Mouse (Mus musculus) gonadal fat pad, adult 2 months (tissue): Measurements from ENCODE around the gene Vps13a. TPM values are rescaled to one million over a fixed set of nuclear protein-coding genes. Genes with fewer than 3 reads are reported as not detected.
A peak's percentile ranks its signal among the peaks of the same experiment; 100 is the strongest.
"Not testable (repeated sequence)": the region's sequence is repeated elsewhere in the genome, so short reads cannot be mapped to it uniquely, and the experiment has no call there.

Experiments used
- DNase-seq: peaks from one replicate; pipeline ENCODE4 v3.0.0-alpha.2; 2012; ENCODE audit warnings: low read depth
- polyA plus RNA-seq: library from polyadenylated mRNA; depleted of rRNA; stranded (reverse); fragments of >200 nt; gene quantifications from 2 replicates; pipeline ENCODE4 v1.2.3, GENCODE M21; 2012; rRNA removed

Vps13a gene
- polyA plus RNA-seq = 4.8 and 5.0 TPM in 2 replicates

DNA sequence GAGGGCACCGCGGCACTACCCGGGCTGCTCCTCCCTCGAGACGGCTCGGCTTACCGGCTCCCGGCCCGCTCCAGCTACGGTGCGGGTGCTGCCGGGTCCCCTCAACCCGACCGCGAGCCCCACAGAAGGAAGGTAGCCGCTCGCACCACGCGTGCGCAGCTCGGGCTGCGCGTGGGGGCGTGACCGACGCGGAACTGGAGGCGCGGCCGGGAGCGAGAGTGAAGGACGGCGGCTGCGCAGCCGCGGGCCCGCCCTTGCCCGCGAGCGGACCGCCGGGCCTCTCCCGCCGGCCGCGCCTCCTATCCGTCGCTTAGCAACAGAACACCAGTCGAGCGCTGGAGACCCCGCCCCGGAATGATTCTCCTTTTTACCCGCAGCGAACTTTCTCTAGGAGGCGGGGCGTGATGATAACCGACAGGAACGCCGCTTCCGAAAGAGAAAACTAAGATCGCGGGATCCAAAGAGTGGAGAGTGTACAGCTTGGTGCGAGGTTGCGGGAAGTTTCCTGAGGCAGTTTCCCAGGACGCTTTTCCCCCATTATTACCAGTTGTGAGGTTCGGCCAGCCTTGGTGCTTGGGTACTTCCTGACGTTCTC is at the start of gene Vps13a:
TSS of gene Vps13a (minus strand) at position 144 of the 595 bp plus-strand sequence.
- no peak for DNase-seq

DNA sequence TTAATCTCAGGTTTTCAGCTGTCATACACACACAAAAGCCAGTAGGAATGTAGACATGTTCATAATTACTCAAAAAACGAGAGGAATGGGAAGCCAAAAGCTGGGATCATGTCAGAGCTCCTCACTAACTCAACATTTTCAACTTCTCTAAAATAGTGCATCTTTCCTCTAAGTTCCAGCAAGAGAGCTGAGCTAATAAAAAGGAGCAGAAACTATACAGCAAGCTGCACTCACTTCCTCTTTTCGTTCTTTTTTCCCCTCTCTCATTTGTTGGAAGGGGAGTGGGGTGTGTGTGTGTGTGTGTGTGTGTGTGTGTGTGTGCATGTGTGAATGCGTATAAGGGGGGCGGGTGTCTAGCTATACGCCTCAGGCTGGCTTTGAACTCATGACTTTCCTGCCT is 46.9 kb upstream of the Vps13a start:
- DNase-seq = no peak

DNA sequence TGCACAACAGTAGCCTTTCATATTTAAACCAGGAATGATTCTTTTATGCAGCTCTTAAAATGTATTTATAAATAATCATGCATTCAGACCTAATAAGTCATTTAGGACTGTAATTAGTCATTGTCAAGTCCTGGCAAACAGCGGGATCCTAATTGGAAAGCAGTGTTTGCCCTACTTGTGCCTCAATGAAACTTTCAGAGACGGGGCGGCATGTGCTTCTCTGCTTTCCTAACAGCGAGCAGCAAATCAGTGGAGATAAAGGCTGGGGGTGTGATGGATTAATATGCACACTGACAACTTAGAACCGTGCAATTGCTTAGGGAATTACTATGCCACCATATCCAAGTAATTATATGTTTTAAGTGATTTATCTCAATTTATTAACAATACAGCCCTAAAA is 44.5 kb upstream of the Vps13a start:
- DNase-seq = no peak

DNA sequence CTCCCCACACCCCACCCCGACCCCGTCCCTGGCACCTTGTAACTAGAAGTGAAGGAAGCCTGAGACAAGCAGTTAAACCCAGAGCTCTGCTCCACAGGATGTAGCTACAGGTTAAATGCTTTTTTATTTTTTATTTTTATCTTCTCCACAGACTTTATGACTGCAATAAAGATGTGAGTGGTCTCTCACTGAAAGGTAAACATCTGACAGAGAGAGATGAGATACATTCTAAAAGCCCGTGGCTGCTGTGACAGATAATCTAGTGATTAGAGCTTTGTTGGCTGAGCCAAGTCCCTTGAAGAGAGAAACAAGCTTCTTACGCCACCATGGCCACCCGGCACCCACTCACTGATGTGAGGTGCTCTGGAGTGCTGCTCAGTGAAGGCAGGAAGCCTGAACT is 34.1 kb upstream of the Vps13a start:
- no peak for DNase-seq

DNA sequence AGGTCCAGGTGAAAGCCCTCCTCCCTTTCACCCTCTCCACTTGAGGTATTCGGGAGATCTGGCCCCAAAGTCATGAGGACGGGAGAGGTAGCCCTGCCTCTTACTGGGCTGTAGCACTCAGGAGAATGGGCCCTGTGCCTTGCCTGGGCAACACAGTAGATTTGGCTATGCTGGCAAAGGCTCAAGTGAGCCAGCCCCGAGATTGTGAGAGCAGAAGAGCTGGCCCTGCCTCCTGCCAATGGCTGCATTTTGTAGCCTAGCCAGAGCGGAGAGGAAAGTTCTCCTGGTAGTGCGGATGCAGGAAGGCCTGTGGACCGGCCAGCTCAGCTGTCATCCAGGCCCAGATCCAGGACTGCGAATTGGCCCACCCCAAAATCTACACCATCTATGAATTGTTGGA is 32.6 kb upstream of the Vps13a start:
- no peak for DNase-seq

DNA sequence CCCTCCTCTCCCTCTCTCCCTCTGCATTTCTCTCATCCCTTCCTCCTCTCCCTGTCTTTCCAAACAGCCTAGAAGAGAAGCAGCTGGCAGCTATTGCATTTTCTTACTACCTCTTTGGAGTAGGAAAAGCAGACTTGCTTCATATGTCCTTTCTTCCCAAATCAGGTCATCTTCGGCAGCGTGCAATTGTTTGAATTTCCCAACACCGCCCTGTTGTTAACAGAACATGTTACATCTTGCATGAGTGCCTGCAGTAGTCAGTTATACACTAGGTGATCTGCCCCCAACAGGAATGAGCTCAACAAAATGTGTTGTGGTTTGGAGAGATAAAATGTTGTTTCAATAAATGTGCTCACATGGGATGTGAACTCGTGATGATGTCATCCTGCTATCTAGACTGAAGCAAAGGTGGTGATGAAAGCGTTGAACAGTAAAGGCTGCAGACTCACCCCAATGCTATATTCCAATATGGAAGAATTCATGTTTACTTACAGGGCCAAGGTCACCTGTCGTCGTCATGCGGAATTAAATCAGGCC is 31.4 kb upstream of the Vps13a start:
- peak; percentile 75 for DNase-seq

DNA sequence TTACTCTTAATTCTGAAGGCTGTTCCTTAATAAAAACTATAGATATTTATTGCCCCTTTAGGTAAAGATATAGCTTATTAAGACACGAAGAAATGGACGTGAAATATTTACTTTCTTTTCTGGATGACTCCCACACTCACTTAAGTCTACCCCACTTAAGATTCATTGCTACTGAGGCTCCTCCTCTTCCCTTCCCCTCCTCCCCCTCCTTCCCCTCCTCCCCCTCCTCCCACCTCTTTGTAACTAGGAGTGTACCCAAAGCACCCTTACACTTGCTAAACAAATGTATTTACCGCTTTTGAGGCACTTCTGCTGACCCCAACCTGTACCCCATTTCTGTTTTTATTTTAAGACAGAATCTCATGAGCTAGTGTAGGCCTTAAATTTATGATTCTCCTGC is 24.4 kb upstream of the Vps13a start:
- DNase-seq = no peak

DNA sequence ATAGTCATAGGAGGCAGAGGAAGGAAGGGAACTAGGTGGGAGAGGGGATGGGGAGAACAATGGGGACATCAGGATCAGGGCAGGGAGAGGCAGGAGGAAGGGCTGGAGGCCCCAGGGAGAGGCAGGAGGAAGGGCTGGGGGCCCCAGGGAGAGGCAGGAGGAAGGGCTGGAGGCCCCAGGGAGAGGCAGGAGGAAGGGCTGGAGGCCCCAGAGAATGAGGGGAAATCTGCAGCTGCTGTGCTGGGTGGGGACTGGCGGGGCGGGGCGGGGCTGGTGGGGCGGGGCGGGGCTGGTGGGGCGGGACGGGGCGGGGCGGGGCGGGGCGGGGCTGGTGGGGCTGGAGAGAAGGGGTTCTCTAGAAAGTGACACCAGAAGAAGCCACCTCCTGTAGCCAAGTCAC is 23.8 kb upstream of the Vps13a start:
- no peak for DNase-seq

DNA sequence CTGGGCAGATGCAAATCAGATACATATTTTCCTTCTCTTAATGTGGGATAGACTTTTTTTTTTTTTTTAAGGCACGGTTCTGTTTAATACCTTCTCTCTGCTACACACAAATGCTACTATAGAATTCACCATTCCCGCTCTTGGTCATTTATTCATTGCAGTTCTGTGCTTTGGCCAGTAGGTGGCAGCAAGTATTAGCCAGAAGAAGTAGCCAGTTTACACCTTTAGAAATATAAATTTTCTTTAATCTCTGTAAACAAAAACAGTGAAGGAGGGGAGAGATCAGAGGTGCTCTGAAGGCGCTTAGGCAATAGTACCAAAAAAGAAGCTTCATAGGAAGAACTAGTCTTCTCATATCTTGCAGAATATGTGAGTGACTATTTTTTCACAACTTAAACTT is 22.0 kb upstream of the Vps13a start:
- no peak for DNase-seq

DNA sequence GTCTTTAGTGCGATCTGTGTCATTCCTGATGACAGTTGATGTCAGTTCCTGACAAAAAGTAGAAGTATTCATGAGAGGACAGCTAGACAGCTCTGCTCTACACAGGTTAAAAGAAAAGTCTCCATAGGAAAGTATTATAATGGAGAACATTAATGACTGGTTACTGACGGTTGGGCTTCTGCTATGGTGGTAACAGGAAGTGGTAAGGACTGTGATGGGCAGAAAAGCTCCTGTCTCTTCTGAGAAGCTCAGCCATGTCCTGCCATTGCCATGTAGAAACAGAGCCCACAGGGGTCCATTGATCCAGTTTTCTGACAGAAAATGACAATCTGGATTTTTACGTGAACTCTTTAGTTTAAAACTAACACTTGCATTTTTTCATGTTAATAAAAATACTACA is 21.4 kb upstream of the Vps13a start:
- no peak for DNase-seq

DNA sequence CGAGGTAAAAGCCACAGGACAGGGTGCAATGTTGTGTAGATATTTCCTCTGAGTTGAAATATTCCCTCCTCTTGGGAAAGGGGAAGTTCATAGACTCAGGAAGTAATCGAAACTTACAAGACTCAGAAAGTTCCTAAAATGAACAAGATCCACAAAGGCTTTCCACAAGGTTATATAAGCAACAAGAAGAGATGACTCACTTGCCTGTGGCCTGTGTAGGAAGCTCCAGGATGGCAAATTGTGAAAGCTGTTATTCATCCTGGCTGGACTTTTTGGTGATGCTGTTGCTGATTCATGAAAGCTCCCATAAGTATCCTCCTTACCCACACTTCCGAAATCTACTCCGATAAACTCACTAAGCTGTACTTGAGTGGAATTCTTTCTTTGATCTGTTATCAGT is 17.2 kb upstream of the Vps13a start:
- no peak for DNase-seq

DNA sequence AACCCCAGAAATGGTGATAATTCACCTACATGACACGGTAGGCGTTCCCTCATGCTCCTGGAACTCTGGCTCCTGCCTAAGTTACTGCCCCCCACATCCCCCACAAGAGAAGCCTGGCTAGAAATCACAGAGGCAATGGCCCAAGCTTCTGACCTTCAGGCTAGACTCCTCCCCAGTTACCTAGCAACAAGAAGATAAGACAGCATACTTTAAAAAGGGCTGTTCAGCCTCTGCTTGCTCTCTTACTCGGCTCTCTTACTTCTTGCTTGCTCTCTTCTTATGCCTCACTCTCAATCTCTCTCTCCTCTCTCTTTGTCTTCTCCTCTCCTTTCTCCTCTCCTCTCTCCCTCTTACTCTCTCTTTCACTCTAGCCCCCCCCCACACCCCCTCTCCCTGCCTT is 13.8 kb upstream of the Vps13a start:
- not testable (repeated sequence) for DNase-seq

DNA sequence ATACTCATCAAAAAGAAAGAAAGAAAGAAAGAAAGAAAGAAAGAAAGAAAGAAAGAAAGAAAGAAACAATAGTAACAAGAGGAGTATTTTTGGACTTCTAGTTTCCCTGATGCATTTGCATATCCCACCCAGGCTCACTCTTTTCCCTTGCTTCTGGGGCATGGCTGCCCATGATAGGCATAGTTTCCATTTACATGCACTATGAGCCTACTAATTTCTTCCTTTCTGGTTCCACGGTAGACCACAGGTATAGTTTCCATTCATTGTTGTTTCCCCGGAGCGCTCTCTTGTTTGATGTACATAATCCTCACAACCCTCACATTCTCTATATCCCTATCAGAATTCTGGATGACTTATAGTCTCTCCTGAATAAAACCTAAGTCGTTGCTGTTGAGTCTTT is 9.2 kb upstream of the Vps13a start:
- DNase-seq = no peak

DNA sequence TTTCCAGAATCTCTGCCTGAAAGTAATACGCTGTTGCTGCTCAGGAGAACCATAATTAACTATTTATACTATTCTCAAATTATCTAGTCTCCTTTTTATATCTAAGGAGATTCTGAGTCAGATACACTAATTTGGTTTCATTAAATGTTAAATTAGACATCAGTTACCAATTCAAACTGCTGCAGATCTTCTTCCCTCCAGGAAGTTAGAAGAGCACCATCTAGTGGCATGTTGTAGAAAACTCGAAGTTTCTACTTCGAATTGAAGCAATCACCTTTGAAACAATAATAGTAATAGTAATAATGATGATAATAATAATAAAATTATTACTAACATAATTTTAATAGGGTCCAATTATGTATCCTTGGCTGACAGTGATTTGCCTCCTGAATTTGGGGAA is 4.1 kb upstream of the Vps13a start:
- no peak for DNase-seq

DNA sequence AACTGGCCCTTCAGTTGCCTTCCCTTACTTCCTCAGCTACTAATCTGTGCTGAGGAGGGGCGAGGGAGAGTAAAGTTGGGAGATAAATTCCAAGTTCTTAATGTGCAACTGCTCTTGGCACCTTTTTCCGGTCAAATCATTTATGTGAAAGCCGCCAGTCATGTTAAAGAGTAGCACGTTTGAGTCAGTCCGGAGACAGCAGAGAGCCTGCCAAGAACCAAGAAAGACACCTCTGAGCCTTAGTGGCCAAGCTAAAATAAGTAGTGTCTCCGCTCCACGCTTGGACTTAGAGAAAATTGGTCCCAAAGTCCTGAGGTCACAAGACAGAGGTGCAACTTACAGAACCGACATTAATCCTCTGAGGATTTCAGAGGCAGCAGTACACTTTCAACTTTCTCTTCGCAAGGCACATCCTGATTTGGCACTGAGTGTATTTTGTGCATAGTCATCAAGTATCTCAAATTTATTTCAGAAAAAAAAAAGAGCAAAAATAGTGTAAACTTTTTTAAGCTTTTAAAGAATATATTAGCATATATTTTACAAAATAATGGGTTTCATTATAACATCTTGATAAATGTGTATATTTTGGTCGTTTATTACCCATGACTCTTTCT is 780 bp upstream of the Vps13a start:
- DNase-seq = no peak

DNA sequence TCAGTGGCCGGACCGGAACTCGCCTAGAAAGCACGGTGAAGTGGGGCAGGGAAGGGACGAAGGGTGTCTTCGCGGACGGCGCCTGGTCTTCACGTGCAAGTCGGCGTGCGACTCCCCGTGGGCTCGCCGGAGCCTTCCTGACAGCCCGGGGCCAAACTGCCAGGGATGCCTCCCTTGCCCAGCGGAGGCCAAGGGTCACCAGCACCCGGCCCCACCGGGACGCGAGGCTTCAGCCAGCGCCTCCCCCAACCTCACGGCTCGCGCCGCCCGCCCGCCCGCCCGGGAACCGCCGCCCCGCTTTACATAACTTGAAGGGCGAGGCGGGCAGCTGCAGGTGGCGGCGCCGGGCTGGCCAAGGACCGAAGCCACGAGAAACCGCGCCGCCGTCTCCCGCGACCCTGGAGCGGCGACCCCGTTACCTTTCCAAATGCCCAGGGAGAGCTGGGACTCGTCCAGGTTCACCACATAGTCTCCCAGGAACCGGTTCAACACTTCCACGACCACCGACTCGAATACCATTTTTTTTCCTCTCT is 416 bp downstream of the Vps13a start:
- no peak for DNase-seq

DNA sequence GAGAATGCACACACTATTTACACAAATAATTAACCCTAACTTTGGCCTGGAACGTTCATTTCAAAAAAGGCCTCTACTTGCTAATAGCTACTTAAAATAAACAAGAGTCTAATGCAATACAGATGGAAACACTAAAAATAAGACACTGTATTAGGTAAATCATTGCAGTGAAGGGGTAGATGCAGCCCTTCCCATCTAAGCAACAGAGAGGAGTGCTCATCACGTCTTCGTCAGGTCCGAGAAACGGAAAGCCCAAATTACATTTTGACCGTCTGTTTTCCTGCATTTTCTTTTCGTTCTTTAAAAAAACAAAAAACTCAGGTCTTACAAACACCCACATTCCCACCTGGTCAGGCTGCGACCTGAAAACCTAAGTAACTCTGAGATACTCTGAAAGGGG is 947 bp downstream of the Vps13a start:
- DNase-seq = no peak

DNA sequence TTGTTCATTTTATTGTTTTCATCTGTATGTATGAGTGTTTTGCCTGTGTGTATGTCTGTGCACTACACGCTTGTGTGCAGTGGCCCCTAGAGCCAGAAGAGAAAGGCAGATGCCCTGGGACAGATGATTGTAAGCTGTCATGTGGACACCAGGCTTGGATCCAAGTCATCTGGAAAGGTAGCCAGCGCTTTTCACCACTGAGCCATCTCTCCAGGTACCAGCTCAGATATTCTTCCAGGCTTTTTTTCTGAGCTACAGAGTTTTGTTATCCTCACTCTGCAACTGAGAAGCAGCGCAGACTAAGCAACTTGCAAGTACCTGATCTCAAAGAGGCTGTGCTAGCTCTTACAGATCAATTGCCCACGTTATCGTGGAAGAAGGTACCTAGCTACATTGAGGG is 1.5 kb downstream of the Vps13a start:
- no peak for DNase-seq

DNA sequence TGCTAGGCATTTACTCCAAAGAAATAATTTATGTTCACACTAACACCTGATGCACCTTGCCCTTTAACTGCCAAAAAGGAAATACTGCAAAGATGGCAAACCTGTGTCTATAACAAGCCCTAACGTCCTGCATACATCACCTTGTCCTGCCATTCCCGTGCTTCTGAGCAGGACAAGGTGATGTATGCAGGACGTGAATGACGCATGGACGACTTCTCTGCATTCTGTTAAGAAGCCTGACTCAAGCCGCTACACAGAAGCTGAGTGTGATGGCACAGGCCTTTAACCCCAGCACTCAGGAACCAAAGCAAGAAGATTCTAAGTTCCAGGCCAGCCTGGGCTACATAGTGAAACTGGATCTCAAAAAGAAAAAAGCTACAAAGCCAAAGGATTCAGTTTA is 2.2 kb downstream of the Vps13a start:
- DNase-seq = no peak

DNA sequence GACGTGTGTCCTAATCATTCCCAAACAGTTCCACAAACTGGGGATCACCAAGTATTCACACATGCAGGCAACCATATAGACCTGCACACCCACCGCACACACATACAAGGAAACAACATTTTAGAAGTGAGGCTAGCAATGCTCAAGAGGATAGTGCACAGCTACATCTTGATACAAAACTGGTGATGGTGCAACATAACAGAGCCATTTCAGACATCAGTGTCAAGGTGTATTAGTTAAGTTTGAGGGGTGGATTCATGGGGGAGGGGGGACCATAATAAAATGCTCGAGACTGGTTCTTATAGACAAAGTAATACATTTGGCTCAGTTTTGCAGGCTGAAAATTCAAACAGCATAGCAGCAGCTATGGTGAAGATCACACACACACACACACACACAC is 2.8 kb downstream of the Vps13a start:
- no peak for DNase-seq

DNA sequence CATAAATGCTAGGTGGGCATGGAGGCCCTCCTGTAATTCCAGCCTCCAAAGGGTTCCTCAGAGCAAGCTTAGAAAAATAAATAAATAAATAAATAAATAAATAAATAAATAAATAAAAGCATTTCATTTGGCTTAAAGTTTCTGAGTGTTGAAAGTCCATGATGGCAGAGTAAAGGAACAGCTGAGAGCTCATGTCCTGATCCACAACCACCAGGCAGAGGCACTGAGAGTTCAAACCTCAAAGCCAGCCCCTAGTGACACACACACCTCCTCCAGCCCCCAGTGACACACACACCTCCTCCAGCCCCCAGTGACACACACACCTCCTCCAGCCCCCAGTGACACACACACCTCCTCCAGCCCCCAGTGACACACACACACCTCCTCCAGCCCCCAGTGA is 3.3 kb downstream of the Vps13a start:
- DNase-seq = not testable (repeated sequence)

DNA sequence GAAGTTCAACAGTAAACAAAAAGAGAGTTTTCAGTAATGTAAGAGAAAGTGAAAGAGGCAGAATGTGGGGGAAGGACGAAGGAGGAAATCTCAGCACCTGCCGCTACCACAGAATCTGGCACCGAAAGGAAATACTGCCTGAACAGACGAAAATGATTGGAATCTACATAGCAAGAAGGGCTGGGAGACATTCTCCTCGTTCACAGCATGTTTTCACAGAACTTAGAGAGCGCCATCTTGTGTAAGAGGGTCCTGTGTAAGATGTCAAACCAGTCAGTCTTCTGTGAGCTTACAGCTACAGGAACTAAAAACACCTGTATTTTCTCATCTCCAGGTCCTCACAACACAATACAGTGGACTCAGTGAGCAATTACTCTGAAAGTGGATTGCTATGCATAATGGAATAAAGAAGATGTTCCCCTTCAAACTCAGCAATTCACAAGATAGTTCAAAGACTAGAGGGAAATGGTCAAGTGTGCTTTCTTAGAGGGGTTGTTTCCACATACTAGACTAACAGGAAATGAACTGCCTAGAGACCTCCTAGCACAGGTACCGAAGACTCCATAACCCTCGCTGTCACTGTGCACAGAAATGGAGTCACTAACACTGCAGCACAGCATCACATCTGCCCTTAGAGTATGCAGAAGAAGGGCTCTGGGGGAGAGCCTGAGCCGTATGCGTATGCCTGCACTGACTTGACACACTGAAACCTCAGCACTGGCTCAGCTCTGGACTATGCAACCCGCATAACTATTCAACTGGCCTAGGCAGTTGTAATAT is 7.3 kb downstream of the Vps13a start:
- DNase-seq = no peak

DNA sequence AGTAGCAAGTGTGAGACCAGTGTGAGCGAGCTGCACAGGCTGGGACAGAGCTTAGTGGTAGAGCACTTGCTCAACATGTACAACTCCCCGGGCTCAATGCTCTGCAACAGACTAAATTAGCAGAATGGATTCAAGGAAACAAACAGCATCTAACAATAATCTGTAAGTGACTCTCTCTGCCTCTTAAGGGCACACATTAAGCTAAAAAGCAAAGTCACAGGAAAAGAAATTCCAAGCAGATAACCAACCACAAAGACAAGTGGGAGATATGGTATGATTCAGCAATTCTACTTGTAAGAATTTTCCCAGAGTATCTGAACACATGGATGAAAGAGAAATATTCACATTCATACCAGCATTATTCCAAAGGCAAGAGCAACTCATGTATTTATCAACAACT is 13.3 kb downstream of the Vps13a start:
- no peak for DNase-seq
